Mouse (Mus musculus) cortical plate, adult 2 months (tissue): ENCODE measurements around the gene Tbata.

ENCODE experiments used
- CTCF ChIP-seq: fragments of 200-500 bp; IDR thresholded peaks from 2 replicates; pipeline ENCODE4 v1.5.1; 2011; ENCODE audit warnings: mild to moderate bottlenecking, control low read depth, low read length; ENCODE audit not compliant: insufficient read depth; ENCODE audit errors: extremely low read depth
- POLR2A ChIP-seq: fragments of 200-500 bp; IDR thresholded peaks from 2 replicates; pipeline ENCODE4 v1.6.1; 2011; ENCODE audit warnings: mild to moderate bottlenecking, low read length, control low read depth; ENCODE audit not compliant: insufficient read depth; ENCODE audit errors: extremely low read depth

GRCm38 (mm10) chr10:61235677-61236267 is 64.0 kb downstream of the Tbata start:
- TF ChIP-seq CTCF (no peak), POLR2A (no peak)
